Mouse (Mus musculus) kidney, embryonic 15.5 days (tissue): ENCODE results near the gene Coro1c. TPM values are rescaled to one million over a fixed set of nuclear protein-coding genes. Genes with fewer than 3 reads are reported as not detected.

ENCODE experiments used
- ATAC-seq: fragments of 200-750 bp; cut with Nextera tagmentation; replicated peaks from 2 replicates; pipeline ENCODE4 v1.8.0; 2017; ENCODE audit warnings: moderate TSS enrichment; ENCODE audit not compliant: low FRiP score
- H3K27ac ChIP-seq: fragments of 300-500 bp; sonication (generic); 2 replicates; pipeline ENCODE4 v1.5.1; 2015; ENCODE audit warnings: mild to moderate bottlenecking, inconsistent platforms
- H3K27me3 ChIP-seq: fragments of 300-500 bp; sonication (generic); 2 replicates; pipeline ENCODE4 v1.6.1; 2015; ENCODE audit warnings: inconsistent platforms
- H3K36me3 ChIP-seq: fragments of 300-500 bp; sonication (generic); 2 replicates; pipeline ENCODE4 v1.6.1; 2015; ENCODE audit warnings: inconsistent platforms
- H3K4me1 ChIP-seq: fragments of 300-500 bp; sonication (generic); 2 replicates; pipeline ENCODE4 v1.6.1; 2015; ENCODE audit warnings: inconsistent platforms
- H3K4me2 ChIP-seq: fragments of 300-500 bp; sonication (generic); 2 replicates; pipeline ENCODE4 v1.6.1; 2015; ENCODE audit warnings: moderate library complexity, mild to moderate bottlenecking, inconsistent platforms
- H3K4me3 ChIP-seq: fragments of 300-500 bp; sonication (generic); replicated peaks from 2 replicates; pipeline ENCODE4 v1.5.1; 2015; ENCODE audit warnings: mild to moderate bottlenecking, inconsistent platforms
- H3K9ac ChIP-seq: fragments of 300-500 bp; sonication (generic); 2 replicates; pipeline ENCODE4 v1.6.1; 2015; ENCODE audit warnings: mild to moderate bottlenecking, inconsistent platforms
- H3K9me3 ChIP-seq: fragments of 300-500 bp; sonication (generic); replicated peaks from 2 replicates; pipeline ENCODE4 v1.6.1; 2016; ENCODE audit warnings: inconsistent platforms
- WGBS: fragments of 180-500 bp; shearing (Covaris S2); methylation state at CpG from one replicate; pipeline ENCODE4 v1.1.7; 2015; ENCODE audit warnings: mixed read lengths; 5-methylcytosine and 5-hydroxymethylcytosine counted together
- polyA plus RNA-seq: library from polyadenylated mRNA; unstranded; fragments of >200 nt; fragmentation: Nextera tagmentation; extraction: Ambion mirVana; gene quantifications from 2 replicates; pipeline ENCODE4 v1.2.1, GENCODE M21; 2015

Coro1c gene
- polyA plus RNA-seq, 1 experiment from 2014 or later: 119 TPM

DNA sequence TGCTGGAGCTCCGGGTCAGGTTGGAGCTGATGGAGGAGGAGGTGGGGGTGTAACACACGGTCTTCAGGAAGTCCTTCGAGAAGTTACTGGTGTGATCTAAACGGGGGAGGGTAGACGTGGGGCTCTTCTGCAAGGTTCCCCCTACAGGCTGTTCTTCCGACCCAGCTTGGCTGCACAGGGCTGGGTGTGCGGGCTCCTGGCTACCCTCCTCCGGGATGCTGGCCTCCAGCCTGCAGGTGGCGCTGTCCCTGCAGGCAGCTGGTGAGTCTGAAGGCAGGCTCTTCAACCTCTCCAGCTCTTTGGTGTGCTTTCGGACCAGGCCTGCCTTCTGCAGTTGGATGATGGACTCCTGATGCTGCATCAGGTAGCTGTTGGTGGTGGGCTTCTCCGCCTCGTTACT is 34.0 kb upstream of the Coro1c start:
- no peak overlapping the region for H3K4me2 ChIP-seq
- no peak for ATAC-seq
- no peaks in the 10 kb centered on the region; the same call in 1 of the 2 replicates for H3K9me3 ChIP-seq
- WGBS: 87% methylated on average over 12 of the region's 12 CpGs
- no peak overlapping the region for H3K27ac ChIP-seq
- no peak overlapping the region for H3K4me3 ChIP-seq
- H3K27me3 ChIP-seq: no peaks in the 10 kb centered on the region
- H3K36me3 ChIP-seq: peaks cover 82% of the 10 kb centered on the region
- H3K9ac ChIP-seq: no peak overlapping the region
- peaks cover 4% of the 10 kb centered on the region; the same call in 1 of the 2 replicates for H3K4me1 ChIP-seq

DNA sequence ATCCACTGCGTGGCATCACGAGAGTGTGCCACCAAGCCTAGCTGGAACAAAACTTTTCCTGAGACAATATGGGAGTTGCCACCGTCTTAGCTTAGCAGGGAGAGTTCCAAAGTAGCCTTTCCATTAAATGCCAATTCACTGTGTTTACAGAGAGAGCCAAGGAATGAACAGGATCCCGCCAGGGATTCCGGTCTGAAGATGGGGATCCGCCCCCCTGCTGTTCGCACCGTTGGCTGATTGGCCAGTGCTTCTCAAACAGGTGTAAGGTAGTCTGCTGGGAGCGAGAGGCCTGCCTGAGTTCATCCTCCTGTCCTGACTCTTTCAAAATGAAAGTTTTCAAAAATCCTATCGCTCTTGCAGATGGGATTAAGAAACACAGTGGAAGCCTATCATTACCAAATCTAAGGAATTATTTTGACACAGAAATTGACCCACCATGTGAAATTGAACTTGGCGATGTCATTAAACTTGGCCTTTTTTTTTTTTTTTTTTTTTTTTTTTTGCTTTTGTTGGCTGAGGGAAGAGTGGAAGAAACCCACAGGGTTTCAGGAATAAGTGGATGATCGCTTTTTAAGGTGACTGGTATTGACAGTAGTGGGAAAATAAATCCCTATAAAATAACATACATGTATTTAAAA is 30.8 kb upstream of the Coro1c start:
- peaks cover 52% of the 10 kb centered on the region for H3K36me3 ChIP-seq
- 60% methylated on average over 12 of the region's 12 CpGs for WGBS
- H3K27me3 ChIP-seq: no peaks in the 10 kb centered on the region
- no peak overlapping the region for H3K4me3 ChIP-seq
- no peak overlapping the region for H3K4me2 ChIP-seq
- ATAC-seq: no peak
- H3K9ac ChIP-seq: no peak overlapping the region
- peaks cover 7% of the 10 kb centered on the region for H3K4me1 ChIP-seq
- no peaks in the 10 kb centered on the region for H3K9me3 ChIP-seq
- H3K27ac ChIP-seq: no peak overlapping the region

DNA sequence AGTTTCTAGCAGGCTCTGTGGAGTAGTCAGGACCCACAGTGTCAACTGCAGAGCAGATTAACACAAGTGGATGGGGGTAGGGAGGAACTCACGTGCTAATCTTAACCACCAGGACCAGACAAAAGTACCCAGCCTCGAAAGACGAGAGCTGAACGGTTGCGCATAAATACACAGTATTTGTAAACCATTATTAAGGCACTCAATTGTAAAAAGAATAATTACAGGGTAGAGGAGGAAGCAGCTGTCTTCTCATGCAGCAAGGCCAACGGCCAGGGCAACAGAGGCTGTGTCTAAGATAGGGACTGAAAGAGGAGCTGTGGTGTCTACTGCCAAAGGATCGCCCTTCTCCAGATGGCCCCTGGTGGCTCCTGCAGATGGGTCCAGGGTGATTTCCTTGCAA is 29.1 kb upstream of the Coro1c start:
- no peaks in the 10 kb centered on the region for H3K27me3 ChIP-seq
- H3K36me3 ChIP-seq: peaks cover 36% of the 10 kb centered on the region
- H3K9me3 ChIP-seq: no peaks in the 10 kb centered on the region
- no peak overlapping the region for H3K4me3 ChIP-seq
- 65% methylated on average over 7 of the region's 7 CpGs for WGBS
- no peak overlapping the region for H3K9ac ChIP-seq
- H3K4me1 ChIP-seq: peaks cover 11% of the 10 kb centered on the region
- ATAC-seq: no peak
- H3K4me2 ChIP-seq: no peak overlapping the region
- no peak overlapping the region for H3K27ac ChIP-seq

DNA sequence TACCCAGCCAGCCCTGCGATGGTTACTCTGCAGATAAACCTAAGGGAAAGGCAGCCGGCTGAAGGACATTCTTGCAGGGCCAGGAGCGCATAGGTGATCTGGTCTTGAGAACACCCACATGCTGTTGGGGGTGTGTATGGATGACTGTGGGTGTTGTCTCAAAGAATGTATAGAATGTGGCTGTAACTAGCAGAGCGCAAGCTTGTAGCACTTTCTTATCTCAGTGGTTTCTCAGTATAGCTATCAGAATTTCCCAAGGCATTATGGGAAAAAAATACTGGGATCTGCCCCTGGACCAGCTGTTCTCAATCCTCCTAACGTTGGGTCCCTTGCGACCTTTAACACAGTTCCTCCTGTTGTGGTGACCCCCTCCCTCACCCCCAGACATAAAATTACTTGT is 25.3 kb upstream of the Coro1c start:
- ATAC-seq: no peak
- H3K36me3 ChIP-seq: peaks cover 4% of the 10 kb centered on the region
- H3K9me3 ChIP-seq: no peaks in the 10 kb centered on the region
- 64% methylated on average over 6 of the region's 6 CpGs for WGBS
- H3K4me1 ChIP-seq: peaks cover 26% of the 10 kb centered on the region
- no peak overlapping the region for H3K4me3 ChIP-seq
- H3K9ac ChIP-seq: no peak overlapping the region
- no peak overlapping the region for H3K27ac ChIP-seq
- no peak overlapping the region for H3K4me2 ChIP-seq
- no peaks in the 10 kb centered on the region for H3K27me3 ChIP-seq

DNA sequence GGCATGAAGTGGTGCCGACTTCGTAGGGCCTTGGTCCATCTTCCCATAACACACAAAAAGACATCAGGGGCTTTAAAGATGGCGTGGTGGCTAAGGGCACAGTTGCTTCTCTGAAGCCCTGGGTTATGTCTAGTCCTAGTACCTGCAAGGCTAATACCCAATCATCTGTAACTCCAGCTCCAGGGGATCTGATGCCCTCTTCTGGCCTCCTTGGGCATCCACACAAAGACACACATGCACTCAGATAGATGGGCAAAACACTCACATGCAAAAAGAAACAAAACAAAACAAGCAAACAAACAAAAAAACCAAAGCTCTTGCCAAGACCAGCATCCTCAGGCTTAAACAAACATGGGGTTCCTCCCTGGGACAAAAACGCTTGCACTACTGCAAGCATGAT is 24.9 kb upstream of the Coro1c start:
- no peak overlapping the region for H3K4me3 ChIP-seq
- 75% methylated on average over 4 of the region's 4 CpGs for WGBS
- H3K9me3 ChIP-seq: no peaks in the 10 kb centered on the region
- no peak overlapping the region for H3K9ac ChIP-seq
- ATAC-seq: no peak
- no peaks in the 10 kb centered on the region; the same call in 1 of the 2 replicates for H3K36me3 ChIP-seq
- H3K4me1 ChIP-seq: peaks cover 26% of the 10 kb centered on the region
- no peak overlapping the region for H3K27ac ChIP-seq
- no peak overlapping the region for H3K4me2 ChIP-seq
- H3K27me3 ChIP-seq: no peaks in the 10 kb centered on the region

DNA sequence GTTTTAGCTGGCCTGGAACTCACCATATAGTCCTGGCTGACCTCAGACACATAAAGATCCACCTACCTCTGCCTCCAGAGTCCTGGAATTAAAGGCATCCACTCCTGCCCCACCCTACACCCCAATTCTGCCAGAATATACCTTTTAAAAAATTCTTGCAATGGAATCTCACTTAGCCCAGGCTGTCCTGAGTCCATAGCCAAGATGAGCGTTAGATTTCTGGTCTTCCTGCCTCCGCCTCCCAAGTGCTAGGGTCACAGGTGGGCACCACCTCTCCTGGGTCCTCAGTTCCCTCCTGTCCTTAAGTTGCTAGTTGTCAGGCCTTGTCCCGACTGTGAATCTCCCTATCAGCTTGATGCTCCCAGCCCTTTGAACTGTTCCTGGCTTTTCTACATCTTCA is 23.8 kb upstream of the Coro1c start:
- ATAC-seq: no peak
- Histone ChIP-seq H3K36me3 (no peaks in the 10 kb centered on the region), H3K27me3 (no peaks in the 10 kb centered on the region), H3K27ac (no peak overlapping the region), H3K9ac (no peak overlapping the region), H3K9me3 (peaks cover 6% of the 10 kb centered on the region; the same call in 1 of the 2 replicates), H3K4me1 (peaks cover 19% of the 10 kb centered on the region), H3K4me3 (no peak overlapping the region), H3K4me2 (no peak overlapping the region)
- WGBS: 77% methylated on average over 3 of the region's 3 CpGs

DNA sequence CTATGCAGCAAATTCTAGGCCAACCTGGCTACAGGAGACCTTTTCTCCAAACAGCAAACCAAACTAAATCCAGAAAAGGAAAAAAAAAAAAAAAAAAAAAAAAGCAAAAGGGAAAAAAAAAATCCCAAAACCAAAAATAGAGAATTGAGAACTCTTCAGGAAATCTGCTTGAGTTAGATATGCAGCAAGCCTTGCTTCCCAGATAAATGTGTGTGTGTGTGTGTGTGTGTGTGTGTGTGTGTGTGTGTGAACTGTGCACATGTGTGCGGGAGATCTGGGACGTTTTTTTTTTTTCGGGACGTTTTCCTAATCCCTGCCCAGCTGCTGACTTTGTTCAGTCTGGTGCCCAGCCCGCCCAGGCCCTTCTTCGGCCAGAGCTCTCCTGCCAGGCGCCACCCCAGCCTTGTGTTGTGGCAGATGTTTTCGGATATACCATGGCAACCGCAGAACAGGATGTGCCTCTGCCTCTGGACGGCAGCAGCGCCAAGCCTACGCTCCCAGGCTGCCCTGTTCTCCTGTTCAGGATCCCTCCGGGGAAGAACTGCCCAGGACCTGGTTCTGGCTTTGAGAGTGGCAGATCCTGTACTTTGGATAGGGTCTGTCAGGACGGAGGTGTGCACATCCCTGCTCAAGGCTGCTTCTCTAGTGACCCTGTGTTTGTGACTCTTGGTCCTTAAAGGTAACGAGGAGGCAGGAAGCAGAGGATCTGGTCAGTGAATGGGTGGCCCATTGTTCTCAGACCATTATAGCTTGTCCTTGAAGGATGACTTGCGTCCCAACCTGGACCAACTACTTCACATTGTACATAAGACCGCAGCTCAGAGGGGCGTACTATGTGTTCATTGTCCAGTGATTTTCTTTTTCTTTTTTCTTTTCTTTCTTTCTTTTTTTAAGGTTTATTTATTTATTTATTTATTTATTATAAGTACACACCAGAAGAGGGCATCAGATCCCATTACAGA is 22.4 kb upstream of the Coro1c start:
- Histone ChIP-seq H3K9ac (no peak overlapping the region), H3K4me3 (no peak overlapping the region), H3K27ac (peak overlapping the region; percentile 48), H3K4me2 (peak overlapping the region; percentile 23; the same call in 1 of the 2 replicates), H3K9me3 (peaks cover 6% of the 10 kb centered on the region; the same call in 1 of the 2 replicates), H3K36me3 (no peaks in the 10 kb centered on the region), H3K4me1 (peaks cover 21% of the 10 kb centered on the region; the same call in 1 of the 2 replicates), H3K27me3 (no peaks in the 10 kb centered on the region)
- ATAC-seq: peak; percentile 47; the same call in 1 of the 2 replicates
- WGBS: 45% methylated on average over 18 of the region's 18 CpGs

DNA sequence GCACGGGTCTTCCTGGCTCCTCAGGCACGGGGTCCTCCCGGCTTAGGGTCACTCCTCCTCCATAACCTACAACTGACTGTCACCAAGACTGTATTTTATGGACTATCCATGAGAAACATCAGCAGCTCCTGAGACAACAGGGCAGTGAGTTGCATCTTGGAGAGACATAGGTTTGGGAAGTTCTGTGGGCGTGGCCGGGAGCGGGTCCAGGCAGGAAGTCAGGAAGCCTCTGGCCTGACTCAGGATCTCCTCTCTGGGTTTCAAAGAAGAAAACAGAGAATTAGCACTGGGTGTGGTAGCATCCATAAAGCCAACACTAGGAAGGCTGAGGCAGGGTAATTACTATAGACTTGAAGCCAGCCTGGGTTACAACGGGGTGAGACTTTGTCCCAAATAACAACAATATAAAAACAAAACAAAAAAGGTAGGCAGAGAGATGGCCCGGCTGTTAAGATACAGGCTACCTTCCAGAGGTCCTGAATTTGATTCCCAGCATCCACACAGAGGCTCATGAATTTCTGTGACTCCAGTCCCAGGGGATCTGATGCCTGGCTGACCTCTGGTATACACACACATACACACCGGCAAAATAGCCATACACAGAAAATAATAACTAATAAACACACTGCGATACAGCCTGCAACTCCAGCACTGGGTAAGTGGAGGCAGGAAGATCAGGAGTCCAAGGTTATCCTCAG is 21.5 kb upstream of the Coro1c start:
- peak overlapping the region; percentile 47 for H3K4me2 ChIP-seq
- H3K36me3 ChIP-seq: no peaks in the 10 kb centered on the region
- WGBS: 33% methylated on average over 10 of the region's 10 CpGs
- H3K4me3 ChIP-seq: peak overlapping the region; percentile 15; the same call in 1 of the 2 replicates
- no peaks in the 10 kb centered on the region for H3K27me3 ChIP-seq
- H3K27ac ChIP-seq: peak overlapping the region; percentile 48; the same call in 1 of the 2 replicates
- peaks cover 6% of the 10 kb centered on the region; the same call in 1 of the 2 replicates for H3K9me3 ChIP-seq
- H3K9ac ChIP-seq: no peak overlapping the region
- H3K4me1 ChIP-seq: peaks cover 24% of the 10 kb centered on the region; the same call in 1 of the 2 replicates
- ATAC-seq: no peak

DNA sequence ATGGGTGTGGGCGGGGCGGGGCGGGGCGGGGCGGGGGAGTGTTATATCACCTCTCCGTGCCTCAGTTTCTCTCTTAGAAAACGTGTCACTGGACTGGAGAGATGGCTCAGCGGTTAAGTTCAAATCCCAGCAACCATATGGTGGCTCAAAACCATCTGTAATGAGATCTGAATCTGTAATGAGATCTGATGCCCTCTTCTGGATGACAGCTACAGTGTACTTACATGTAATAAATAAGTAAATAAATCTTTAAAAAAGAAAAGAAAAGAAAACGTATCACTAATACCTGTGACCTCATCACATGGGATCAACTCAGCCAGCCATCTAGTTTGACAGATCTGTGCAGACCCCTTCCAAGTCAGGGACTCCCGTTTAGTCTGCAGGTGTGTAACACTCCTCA is 21.0 kb upstream of the Coro1c start:
- peaks cover 6% of the 10 kb centered on the region; the same call in 1 of the 2 replicates for H3K9me3 ChIP-seq
- ATAC-seq: no peak
- peak overlapping the region; percentile 47 for H3K4me2 ChIP-seq
- H3K4me1 ChIP-seq: peaks cover 24% of the 10 kb centered on the region; the same call in 1 of the 2 replicates
- H3K27me3 ChIP-seq: no peaks in the 10 kb centered on the region
- H3K4me3 ChIP-seq: peak overlapping the region; percentile 15; the same call in 1 of the 2 replicates
- H3K9ac ChIP-seq: no peak overlapping the region
- H3K27ac ChIP-seq: peak overlapping the region; percentile 37; the same call in 1 of the 2 replicates
- 61% methylated on average over 10 of the region's 10 CpGs for WGBS
- no peaks in the 10 kb centered on the region for H3K36me3 ChIP-seq

DNA sequence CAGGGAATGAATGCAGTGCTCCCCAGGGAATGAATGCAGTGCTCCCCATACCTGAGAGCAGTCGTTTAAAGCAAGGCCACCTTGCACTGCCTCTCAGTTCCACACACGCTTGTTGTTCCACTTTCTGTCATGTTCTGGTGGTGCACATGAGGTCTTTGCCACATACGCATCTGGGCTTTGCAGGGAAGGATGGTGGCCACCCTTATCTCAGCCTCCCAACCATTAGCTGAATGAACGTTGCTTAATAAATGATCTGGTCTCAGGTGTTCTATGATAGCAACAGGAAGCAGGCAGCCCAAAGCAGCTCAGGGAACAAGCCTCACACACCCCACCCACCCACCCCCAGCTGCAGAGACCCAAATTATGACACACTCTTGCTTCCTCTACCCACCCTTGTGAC is 16.1 kb upstream of the Coro1c start:
- no peak for ATAC-seq
- Histone ChIP-seq H3K36me3 (no peaks in the 10 kb centered on the region), H3K27me3 (no peaks in the 10 kb centered on the region), H3K27ac (no peak overlapping the region), H3K9ac (no peak overlapping the region), H3K4me3 (no peak overlapping the region), H3K4me1 (peaks cover 18% of the 10 kb centered on the region), H3K4me2 (no peak overlapping the region), H3K9me3 (peaks cover 6% of the 10 kb centered on the region; the same call in 1 of the 2 replicates)
- 85% methylated on average over 4 of the region's 4 CpGs for WGBS

DNA sequence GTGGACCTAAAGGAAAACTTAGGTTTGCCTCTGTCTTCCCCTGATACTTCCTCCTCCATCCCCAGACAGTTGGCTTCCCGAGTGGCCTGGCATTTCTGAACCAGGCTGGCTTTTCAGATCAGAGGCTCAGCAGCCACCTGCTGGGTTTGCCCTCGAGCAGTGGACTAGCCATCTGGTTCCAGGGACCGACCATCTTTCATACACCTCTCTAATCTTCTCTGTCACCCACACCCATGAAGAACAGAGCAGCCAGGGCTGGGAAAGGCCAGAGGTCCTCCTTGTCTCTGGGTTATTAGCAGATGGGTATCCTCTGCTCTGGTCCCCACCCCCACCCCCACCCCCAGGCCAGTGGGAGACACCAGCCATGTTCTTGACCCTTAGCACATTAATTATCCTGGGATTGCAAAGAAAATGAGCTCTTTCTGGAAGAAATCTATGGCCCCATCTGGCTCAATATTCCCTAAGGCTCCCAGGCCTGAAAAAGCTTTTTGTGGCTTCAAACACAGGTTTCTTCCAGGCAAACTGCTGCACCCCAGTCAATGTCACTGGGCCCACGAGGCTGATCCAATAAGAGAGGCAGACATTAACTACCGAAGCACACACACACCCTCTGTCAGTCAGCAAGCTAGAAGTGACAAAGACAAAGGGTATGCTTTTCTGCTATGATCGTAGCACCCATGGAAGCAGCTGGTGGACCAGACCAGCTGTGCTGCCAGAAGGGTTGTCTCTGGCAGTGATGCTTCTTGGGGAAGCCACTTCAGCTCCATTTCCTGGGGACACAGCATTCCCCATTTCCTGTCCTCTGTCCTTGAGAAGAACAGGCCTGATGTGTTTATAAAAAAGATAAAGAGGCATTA is 13.0 kb upstream of the Coro1c start:
- Histone ChIP-seq H3K9ac (no peak overlapping the region), H3K9me3 (no peaks in the 10 kb centered on the region), H3K36me3 (no peaks in the 10 kb centered on the region), H3K27me3 (no peaks in the 10 kb centered on the region), H3K4me2 (no peak overlapping the region), H3K4me1 (peaks cover 29% of the 10 kb centered on the region), H3K27ac (no peak overlapping the region), H3K4me3 (no peak overlapping the region)
- WGBS: 19% methylated on average over 6 of the region's 6 CpGs
- no peak for ATAC-seq
